Mouse (Mus musculus) liver, embryonic 16.5 days (tissue): Measurements from ENCODE around the gene Safb. TPM values are rescaled to one million over a fixed set of nuclear protein-coding genes. Genes with fewer than 3 reads are reported as not detected.
"Not testable (repeated sequence)": the region's sequence is repeated elsewhere in the genome, so short reads cannot be mapped to it uniquely, and the experiment has no call there.

ENCODE experiments used
- ATAC-seq: fragments of 200-750 bp; cut with Nextera tagmentation; 2 replicates; pipeline ENCODE4 v1.8.0; 2017; ENCODE audit warnings: low read depth, mild to moderate bottlenecking, moderate number of reproducible peaks, moderate library complexity
- H3K27ac ChIP-seq: fragments of 300-500 bp; sonication (generic); 2 replicates; pipeline ENCODE4 v1.5.1; 2014; ENCODE audit warnings: mild to moderate bottlenecking, low read length
- H3K27me3 ChIP-seq: fragments of 300-500 bp; sonication (generic); 2 replicates; pipeline ENCODE4 v1.6.1; 2014; ENCODE audit warnings: low read depth, low read length, mixed read lengths; ENCODE audit not compliant: control insufficient read depth, insufficient read depth
- H3K36me3 ChIP-seq: fragments of 300-500 bp; sonication (generic); 2 replicates; pipeline ENCODE4 v1.6.1; 2014; ENCODE audit warnings: mild to moderate bottlenecking; ENCODE audit not compliant: control insufficient read depth, insufficient read depth
- H3K4me1 ChIP-seq: fragments of 300-500 bp; sonication (generic); 2 replicates; pipeline ENCODE4 v1.6.1; 2014; ENCODE audit warnings: low read depth, low read length, mixed read lengths; ENCODE audit not compliant: control insufficient read depth
- H3K4me2 ChIP-seq: fragments of 300-500 bp; sonication (generic); 2 replicates; pipeline ENCODE4 v1.6.1; 2014; ENCODE audit warnings: low read depth, low read length, mixed read lengths
- H3K4me3 ChIP-seq: fragments of 300-500 bp; sonication (generic); 2 replicates; pipeline ENCODE4 v1.5.1; 2014; ENCODE audit warnings: low read depth, mild to moderate bottlenecking, low read length
- H3K9ac ChIP-seq: fragments of 300-500 bp; sonication (generic); 2 replicates; pipeline ENCODE4 v1.6.1; 2014; ENCODE audit warnings: low read depth, low read length
- H3K9me3 ChIP-seq: fragments of 300-500 bp; sonication (generic); replicated peaks from 2 replicates; pipeline ENCODE4 v1.6.1; 2016; ENCODE audit warnings: low read length; ENCODE audit not compliant: control insufficient read depth
- WGBS: fragments of 180-500 bp; shearing (Covaris S2); extraction: QIAGEN DNeasy Blood & Tissue Kit; methylation state at CpG from one replicate; pipeline ENCODE4 v1.1.7; 2014; ENCODE audit not compliant: insufficient replicate concordance; 5-methylcytosine and 5-hydroxymethylcytosine counted together
- polyA plus RNA-seq: library from polyadenylated mRNA; unstranded; fragments of >200 nt; fragmentation: Nextera tagmentation; extraction: Ambion mirVana; gene quantifications from 2 replicates; pipeline ENCODE4 v1.2.1, GENCODE M21; 2015

Safb gene
- polyA plus RNA-seq, 1 experiment from 2014 or later: 38.7 TPM

DNA sequence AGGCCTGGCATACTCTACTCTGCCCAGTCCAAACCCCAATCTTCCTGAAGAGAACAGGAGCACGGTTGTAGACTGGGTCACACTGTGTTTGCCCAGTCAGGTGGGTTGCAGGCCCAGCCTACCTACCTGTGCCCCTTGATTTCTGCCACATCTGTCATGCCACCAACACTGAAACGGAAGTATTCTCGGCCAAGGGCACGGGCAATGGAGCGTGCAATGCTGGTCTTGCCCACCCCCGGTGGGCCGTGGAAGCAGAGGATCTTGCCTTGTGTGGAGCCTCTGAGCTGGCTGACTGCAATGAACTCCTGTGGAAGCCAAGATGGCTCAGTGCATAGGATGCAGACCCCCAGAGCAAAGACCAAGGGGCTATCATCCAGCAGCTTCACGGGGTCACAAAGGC lies 33.0 kb downstream of the Safb start:
- 83% methylated on average over 8 of the region's 8 CpGs for WGBS
- no peak overlapping the region for H3K9ac ChIP-seq
- ATAC-seq: no peak
- H3K36me3 ChIP-seq: peaks cover 50% of the 10 kb centered on the region
- H3K4me3 ChIP-seq: no peak overlapping the region
- H3K4me2 ChIP-seq: no peak overlapping the region
- H3K27ac ChIP-seq: no peak overlapping the region
- H3K27me3 ChIP-seq: no peaks in the 10 kb centered on the region
- H3K4me1 ChIP-seq: peaks cover 12% of the 10 kb centered on the region
- no peaks in the 10 kb centered on the region for H3K9me3 ChIP-seq

DNA sequence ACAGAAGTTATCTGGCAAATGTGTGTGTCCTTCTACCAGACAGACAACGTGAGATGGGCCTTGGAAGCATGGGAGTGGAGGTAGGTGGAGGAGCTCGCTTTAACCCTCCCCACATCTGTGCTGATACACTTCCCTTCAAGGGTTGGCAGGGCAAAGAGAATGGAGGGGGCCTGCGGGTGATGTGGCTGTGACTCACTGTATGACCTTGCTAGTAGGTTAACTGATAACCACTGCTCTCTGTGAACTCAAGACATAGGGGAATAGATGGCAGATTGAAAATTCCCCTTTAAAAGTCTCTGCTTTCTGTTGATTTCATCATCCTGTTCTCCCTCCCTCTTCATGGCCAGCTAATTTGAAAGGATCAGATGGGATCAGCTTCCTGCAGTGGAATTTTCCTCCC lies 40.9 kb downstream of the Safb start:
- peak overlapping the region; percentile 74; the same call in 1 of the 2 replicates for H3K9ac ChIP-seq
- H3K4me2 ChIP-seq: peak overlapping the region; percentile 96
- 48% methylated on average over 3 of the region's 3 CpGs for WGBS
- ATAC-seq: no peak
- H3K27me3 ChIP-seq: no peaks in the 10 kb centered on the region
- H3K36me3 ChIP-seq: peaks cover 12% of the 10 kb centered on the region
- no peaks in the 10 kb centered on the region for H3K9me3 ChIP-seq
- peak overlapping the region; percentile 81 for H3K4me3 ChIP-seq
- no peak overlapping the region for H3K27ac ChIP-seq
- H3K4me1 ChIP-seq: peaks cover 25% of the 10 kb centered on the region

DNA sequence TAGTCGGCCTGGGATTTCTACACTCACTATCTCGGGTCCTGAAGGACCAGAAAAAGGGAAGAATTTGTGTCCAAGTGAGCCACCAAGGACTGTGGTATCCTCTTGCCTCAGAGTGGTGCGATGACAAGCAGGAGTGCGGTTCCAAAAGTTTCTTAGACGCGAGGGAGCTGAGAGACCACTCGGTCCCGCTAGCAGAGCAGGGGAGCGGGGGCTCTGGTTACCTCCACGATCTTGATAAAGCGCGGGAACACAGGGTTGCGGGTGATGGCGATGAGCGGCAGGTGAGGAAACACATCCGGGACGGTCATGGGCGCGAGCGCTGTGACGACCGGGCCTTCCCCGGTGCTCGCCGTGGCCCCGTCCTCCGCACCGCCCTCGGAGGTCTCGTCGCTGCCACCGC lies 41.6 kb downstream of the Safb start:
- H3K4me1 ChIP-seq: peaks cover 25% of the 10 kb centered on the region
- H3K4me3 ChIP-seq: peak overlapping the region; percentile 81
- 0 out of 2 replicates have a peak overlapping the region, but pooled peaks have one; percentile 9 for H3K27ac ChIP-seq
- no peaks in the 10 kb centered on the region for H3K27me3 ChIP-seq
- no peaks in the 10 kb centered on the region for H3K9me3 ChIP-seq
- peaks cover 7% of the 10 kb centered on the region for H3K36me3 ChIP-seq
- peak overlapping the region; percentile 96 for H3K4me2 ChIP-seq
- peak overlapping the region; percentile 74 for H3K9ac ChIP-seq
- peak; percentile 20; the same call in 1 of the 2 replicates for ATAC-seq
- WGBS: under 1% methylated on average over 32 of the region's 32 CpGs

DNA sequence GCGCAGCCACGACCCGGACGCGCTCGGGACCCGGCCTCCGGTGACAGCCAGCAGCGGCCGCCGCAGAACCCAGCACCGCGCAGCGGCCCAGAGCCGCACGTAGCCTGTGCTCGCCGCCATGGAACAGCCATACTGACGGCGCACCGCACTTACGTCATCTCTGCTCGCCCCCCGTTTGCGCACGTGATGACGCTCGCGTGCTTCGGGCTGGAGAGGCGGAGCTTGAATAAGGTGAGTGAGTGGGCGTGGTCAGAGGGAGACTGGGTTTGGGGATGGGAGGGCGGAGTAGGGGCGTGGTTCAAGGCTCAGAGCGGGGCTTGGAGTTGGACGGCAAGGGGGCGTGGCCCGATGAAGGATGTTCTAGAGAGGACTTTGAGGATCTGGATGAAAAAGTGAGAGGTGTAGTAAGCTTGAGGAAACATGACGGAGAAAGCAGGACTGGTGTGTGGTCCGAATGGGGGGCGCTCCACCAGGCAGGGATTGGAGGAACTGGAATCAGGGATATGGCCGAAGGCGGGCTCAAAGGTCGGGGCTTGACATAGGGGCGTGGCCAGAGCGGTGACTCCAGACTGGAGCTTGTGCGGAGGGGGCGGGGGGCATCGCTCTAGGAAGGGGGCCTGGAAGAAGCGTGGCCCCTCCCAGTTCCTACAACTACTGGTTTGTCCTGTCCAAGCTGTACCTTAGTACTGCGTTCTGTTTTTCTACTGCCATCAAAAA lies 42.3 kb downstream of the Safb start, which contains the start of gene Lonp1:
TSS of gene Lonp1 (minus strand) at position 134 of the 717 bp plus-strand sequence.
- H3K9me3 ChIP-seq: no peaks in the 10 kb centered on the region
- no peaks in the 10 kb centered on the region for H3K27me3 ChIP-seq
- H3K4me2 ChIP-seq: peak within 1 kb of the TSS; percentile 96
- H3K36me3 ChIP-seq: peaks cover 7% of the 10 kb centered on the region
- ATAC-seq: peak; percentile 90
- peak within 1 kb of the TSS; percentile 81 for H3K4me3 ChIP-seq
- H3K4me1 ChIP-seq: peaks cover 25% of the 10 kb centered on the region
- WGBS: under 1% methylated on average over 50 of the region's 51 CpGs
- H3K27ac ChIP-seq: peak within 1 kb of the TSS; percentile 49
- H3K9ac ChIP-seq: peak within 1 kb of the TSS; percentile 74

DNA sequence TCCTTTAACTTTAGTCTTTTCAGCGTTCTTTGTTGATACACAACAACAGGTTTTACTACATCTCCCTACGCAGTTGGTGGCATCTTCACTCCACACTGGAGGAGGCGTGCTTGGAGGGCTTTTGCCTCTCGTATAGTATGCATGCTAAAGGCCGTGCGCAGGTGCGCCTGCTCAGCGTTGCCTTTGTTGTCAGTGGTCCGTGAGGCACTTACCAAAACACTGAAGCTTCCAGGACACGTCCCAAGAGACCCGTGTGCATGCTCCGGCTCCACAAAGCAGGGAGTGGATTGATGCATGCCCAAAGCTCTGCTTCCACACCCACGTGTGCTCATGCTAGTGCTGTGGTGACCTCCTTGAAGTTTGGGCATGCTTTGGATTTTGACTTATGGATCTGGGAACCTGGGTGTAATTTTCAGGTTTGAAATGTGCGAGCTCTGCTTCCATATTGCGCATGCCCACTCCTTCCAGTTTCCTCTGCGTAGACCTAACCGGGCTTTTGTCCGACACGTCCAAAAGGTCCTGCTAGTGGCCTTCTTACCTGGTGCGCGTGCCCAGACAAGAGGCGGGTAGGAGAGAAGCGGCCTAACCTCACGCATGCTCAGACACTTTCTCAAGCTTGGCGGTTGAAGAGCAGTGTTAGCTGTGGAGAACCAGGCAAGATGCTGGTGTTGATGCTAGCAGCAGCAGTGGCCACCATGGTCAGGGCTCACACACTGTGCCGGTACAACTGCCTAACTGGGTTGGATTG lies 43.1 kb downstream of the Safb start, which contains the start of gene Catsperd:
TSS of gene Catsperd (plus strand) at position 614 of the 748 bp plus-strand sequence.
- Histone ChIP-seq H3K27me3 (no peaks in the 10 kb centered on the region), H3K4me3 (peak within 1 kb of the TSS; percentile 81), H3K9ac (no peak within 1 kb of the TSS), H3K27ac (peak within 1 kb of the TSS; percentile 49), H3K9me3 (no peaks in the 10 kb centered on the region), H3K4me1 (peaks cover 25% of the 10 kb centered on the region), H3K4me2 (peak within 1 kb of the TSS; percentile 96), H3K36me3 (peaks cover 2% of the 10 kb centered on the region; the same call in 1 of the 2 replicates)
- WGBS: 11% methylated on average over 26 of the region's 26 CpGs
- ATAC-seq: no peak

DNA sequence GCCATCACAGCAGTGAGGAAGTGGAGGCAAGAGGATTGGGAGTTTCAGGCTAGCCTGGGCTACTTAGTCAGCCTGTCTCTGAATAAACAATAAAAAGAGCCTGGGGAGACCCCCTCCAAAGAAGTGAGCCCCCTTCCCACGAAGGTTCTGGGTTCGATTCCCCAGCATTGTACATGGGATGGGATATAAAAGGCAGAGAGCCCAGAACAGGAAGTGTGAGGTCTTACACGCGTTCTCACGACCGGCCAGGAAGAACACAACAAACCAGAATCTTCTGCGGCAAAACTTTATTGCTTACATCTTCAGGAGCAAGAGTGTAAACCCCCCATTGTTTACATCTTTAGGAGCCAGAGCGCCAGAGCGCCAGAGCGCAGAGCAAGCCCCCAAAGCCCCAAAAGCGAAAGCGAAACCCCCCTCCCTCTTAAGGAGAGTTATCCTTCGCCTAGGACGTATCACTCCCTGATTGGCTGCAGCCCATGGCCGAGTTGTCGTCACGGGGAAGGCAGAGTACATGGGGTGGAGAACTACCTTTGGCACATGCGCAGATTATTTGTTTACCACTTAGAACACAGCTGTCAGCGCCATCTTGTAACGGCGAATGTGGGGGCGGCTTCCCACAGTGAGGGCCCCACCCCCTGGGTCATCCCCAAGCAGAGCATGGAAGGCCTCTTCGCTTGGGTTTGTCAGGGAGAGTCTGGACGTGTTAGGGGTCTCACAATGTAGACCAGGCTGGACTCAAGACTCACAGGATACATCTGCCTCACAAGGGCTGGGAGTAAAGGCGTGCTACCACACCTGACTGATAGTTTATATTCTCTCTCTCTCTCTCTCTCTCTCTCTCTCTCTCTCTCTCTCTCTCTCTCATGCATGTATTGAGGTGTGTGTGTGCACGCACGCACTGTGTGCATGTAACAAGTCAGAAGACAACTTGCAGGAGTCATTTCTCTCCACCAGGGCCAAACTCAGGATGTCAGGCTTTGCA lies 45.5 kb downstream of the Safb start:
- H3K27me3 ChIP-seq, H3K9me3 ChIP-seq, H3K4me3 ChIP-seq, H3K36me3 ChIP-seq, H3K9ac ChIP-seq, H3K4me2 ChIP-seq, ATAC-seq, H3K27ac ChIP-seq: not testable (repeated sequence)
- peaks cover 21% of the 10 kb centered on the region for H3K4me1 ChIP-seq
- 69% methylated on average over 26 of the region's 27 CpGs for WGBS

DNA sequence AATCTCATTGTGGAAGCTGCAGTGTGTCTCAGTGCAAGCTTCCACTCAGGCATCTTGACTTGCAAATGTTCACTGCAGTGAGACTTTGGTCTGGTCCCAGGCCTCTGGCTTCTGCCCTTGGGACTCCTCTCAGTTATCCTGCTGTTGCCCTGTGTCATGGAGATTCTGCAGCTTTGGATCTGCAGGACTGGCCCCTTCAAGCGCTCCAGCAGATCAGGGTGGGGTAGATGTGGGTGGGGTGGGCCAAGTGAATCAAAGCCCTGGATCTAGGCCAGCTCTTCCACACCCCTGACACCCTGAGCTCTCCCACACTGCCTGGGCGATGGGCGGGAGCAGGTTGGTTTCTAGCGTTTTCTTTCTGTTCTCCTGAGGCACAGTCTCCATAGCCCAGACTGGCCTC lies 47.2 kb downstream of the Safb start:
- H3K9me3 ChIP-seq: no peaks in the 10 kb centered on the region
- no peak overlapping the region for H3K27ac ChIP-seq
- H3K4me3 ChIP-seq: no peak overlapping the region
- H3K4me1 ChIP-seq: peaks cover 11% of the 10 kb centered on the region
- no peaks in the 10 kb centered on the region for H3K36me3 ChIP-seq
- ATAC-seq: no peak
- H3K9ac ChIP-seq: no peak overlapping the region
- 40% methylated on average over 4 of the region's 4 CpGs for WGBS
- H3K27me3 ChIP-seq: no peaks in the 10 kb centered on the region
- H3K4me2 ChIP-seq: no peak overlapping the region

DNA sequence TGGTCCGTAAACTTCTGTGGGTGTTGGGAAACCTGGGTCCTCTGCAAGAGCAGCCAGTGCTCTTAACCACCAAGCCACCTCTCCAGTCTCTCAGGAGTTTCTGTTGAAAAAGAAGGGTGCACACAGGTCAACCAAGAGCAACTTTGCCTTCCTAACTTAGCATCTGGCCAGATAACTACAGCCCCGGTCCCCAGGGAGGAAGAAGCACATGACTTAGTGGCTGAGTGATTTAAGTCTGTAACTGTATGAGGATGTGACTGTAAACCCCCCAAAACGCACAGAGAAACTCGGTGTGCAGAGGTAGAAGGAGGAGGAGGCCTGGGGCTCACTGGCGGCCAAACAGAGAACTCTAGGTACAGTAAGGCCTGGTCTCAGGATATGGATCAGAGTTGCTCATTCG lies 49.4 kb downstream of the Safb start:
- ATAC-seq: no peak
- Histone ChIP-seq H3K27ac (no peak overlapping the region), H3K4me3 (no peak overlapping the region), H3K36me3 (no peaks in the 10 kb centered on the region), H3K4me2 (no peak overlapping the region), H3K9me3 (no peaks in the 10 kb centered on the region), H3K9ac (no peak overlapping the region), H3K4me1 (no peaks in the 10 kb centered on the region), H3K27me3 (no peaks in the 10 kb centered on the region)
- WGBS: 61% methylated on average over 6 of the region's 6 CpGs
